Mouse (Mus musculus): Measurements from ENCODE around the gene Abhd12. TPM values are rescaled to one million over a fixed set of nuclear protein-coding genes. Genes with fewer than 3 reads are reported as not detected.

Gene Abhd12
- total and polyA plus RNA-seq, 3 experiments, result 17.2 to 24.5 (median 23.9) TPM

DNA sequence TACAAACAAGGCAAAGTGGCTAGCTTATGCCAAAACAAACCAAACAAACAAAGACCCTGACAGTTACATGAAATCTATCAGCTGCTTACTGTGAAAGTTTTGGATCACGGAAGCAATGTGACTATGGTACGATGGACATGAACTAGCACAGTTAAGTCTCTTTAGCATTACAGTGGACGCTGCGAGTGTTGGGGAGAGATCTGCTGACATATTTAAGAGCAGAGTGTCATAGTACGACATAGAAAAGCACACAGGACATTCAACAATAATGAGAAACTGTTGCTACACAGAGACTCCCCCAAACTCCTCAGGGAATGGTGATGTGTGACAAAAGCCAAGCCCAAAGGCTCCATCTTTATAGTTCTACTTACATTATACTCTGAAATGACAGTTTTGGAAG is 39.5 kb upstream of the Abhd12 start:
- ATAC-seq (ENCODE audit: extremely low read depth, insufficient number of reproducible peaks, low FRiP score, poor library complexity, severe bottlenecking) (no peak), DNase-seq (ENCODE audit: low spot score) (no peak)
- H3K9me3 ChIP-seq (replicated peaks), result no peaks in the 10 kb centered on the region
- TF ChIP-seq CTCF (IDR thresholded peaks at IDR 0.05; ENCODE audit: low read depth, low read length) (no peak), GATA1 (IDR thresholded peaks at IDR 0.05; ENCODE audit: borderline replicate concordance, low read length) (no peak), TAL1 (conservative IDR thresholded peaks at IDR 0.05; ENCODE audit: low read depth, low read length) (no peak), POLR2AphosphoS5 (IDR thresholded peaks at IDR 0.05; ENCODE audit: insufficient replicate concordance, low read depth, low read length) (no peak), GATA2 (IDR thresholded peaks at IDR 0.05; ENCODE audit: borderline replicate concordance, low read depth, low read length) (no peak)
- H3K36me3 ChIP-seq (replicated peaks), result peaks cover 23% of the 10 kb centered on the region
- no peaks in the 10 kb centered on the region for H3K27me3 ChIP-seq (ENCODE audit: insufficient read depth, low read length)
- no peaks in the 10 kb centered on the region for H3K4me1 ChIP-seq (ENCODE audit: insufficient read depth, low read depth, low read length)
- H3K4me3 ChIP-seq (ENCODE audit: low read depth, low read length), result no peak overlapping the region

DNA sequence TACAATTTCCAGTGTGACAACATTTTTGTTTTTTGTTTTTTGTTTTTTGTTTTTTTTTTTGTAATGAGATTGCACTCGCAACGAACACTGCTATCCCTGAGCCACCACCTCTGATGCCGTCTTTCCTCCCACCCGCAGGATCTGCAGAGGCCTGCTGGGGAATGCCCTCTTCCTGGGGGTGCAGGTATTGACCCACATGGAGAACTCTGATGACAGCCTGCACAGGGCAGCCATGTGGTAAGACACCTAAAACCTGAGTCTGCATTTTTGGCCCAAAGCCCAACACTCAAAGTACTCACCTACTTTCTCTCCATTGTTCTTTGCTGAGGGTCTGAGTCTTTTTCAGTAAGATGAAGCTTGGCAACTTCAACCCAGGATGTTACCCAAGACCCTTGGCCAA is 30.1 kb upstream of the Abhd12 start:
- TF ChIP-seq CTCF (IDR thresholded peaks at IDR 0.05; ENCODE audit: low read depth, low read length) (no peak), POLR2AphosphoS5 (IDR thresholded peaks at IDR 0.05; ENCODE audit: insufficient replicate concordance, low read depth, low read length) (no peak), TAL1 (conservative IDR thresholded peaks at IDR 0.05; ENCODE audit: low read depth, low read length) (no peak), GATA1 (IDR thresholded peaks at IDR 0.05; ENCODE audit: borderline replicate concordance, low read length) (no peak), GATA2 (IDR thresholded peaks at IDR 0.05; ENCODE audit: borderline replicate concordance, low read depth, low read length) (no peak)
- no peak for ATAC-seq (ENCODE audit: extremely low read depth, insufficient number of reproducible peaks, low FRiP score, poor library complexity, severe bottlenecking)
- H3K4me3 ChIP-seq (ENCODE audit: low read depth, low read length), result no peak overlapping the region
- peaks cover 64% of the 10 kb centered on the region for H3K36me3 ChIP-seq (replicated peaks)
- no peaks in the 10 kb centered on the region for H3K27me3 ChIP-seq (ENCODE audit: insufficient read depth, low read length)
- no peaks in the 10 kb centered on the region for H3K9me3 ChIP-seq (replicated peaks)
- H3K4me1 ChIP-seq (ENCODE audit: insufficient read depth, low read depth, low read length), result no peaks in the 10 kb centered on the region
- DNase-seq (ENCODE audit: low spot score), result no peak

DNA sequence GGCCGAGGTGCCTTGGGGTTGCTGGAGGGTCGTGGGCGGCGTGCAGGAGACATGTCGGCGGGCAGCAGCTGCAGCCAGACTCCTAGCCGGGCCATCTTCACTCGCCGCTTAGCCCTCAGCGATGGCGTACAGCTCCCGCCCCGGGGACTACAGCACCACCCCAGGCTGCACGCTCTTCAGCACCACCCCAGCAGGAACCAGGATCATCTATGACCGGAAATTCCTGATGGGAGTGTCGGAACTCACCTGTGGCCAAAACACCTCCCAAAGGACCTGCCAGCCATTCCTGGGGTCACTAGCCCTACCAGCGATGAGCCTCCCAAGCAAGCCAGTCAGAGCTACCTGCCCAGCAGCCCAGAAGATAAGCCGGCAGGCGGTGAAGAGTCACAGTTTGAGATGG is 28.9 kb upstream of the Abhd12 start:
- TF ChIP-seq POLR2AphosphoS5 (IDR thresholded peaks at IDR 0.05; ENCODE audit: insufficient replicate concordance, low read depth, low read length), result no peak
- TF ChIP-seq TAL1 (conservative IDR thresholded peaks at IDR 0.05; ENCODE audit: low read depth, low read length), result no peak
- TF ChIP-seq GATA2 (IDR thresholded peaks at IDR 0.05; ENCODE audit: borderline replicate concordance, low read depth, low read length), result no peak
- TF ChIP-seq CTCF (IDR thresholded peaks at IDR 0.05; ENCODE audit: low read depth, low read length), result no peak
- TF ChIP-seq GATA1 (IDR thresholded peaks at IDR 0.05; ENCODE audit: borderline replicate concordance, low read length), result no peak
- DNase-seq (ENCODE audit: low spot score), result no peak
- Histone ChIP-seq H3K9me3 (replicated peaks) (no peaks in the 10 kb centered on the region), H3K36me3 (replicated peaks) (peaks cover 73% of the 10 kb centered on the region), H3K27me3 (ENCODE audit: insufficient read depth, low read length) (no peaks in the 10 kb centered on the region), H3K4me1 (ENCODE audit: insufficient read depth, low read depth, low read length) (no peaks in the 10 kb centered on the region), H3K4me3 (ENCODE audit: low read depth, low read length) (no peak overlapping the region)
- ATAC-seq (ENCODE audit: extremely low read depth, insufficient number of reproducible peaks, low FRiP score, poor library complexity, severe bottlenecking), result no peak

DNA sequence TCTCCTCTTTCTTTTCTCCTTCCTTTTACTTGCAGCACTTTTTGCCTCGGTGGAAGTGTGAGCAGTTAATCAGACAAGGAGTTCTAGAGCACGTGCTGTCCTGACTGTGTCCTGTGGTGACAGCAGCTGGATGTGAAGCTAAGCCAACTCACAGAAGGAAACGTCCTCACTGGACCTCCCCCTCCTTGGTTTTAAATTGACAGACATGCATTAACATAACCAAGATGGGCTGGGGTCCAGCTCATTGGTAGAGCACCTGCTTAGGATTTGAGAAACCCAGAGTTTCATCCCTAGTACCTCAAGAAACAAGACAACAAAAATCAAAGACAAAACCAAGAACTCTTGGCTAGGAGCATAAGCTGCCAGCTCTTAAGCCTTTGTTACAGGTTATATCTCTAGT is 26.3 kb upstream of the Abhd12 start:
- DNase-seq (ENCODE audit: low spot score) (no peak), ATAC-seq (ENCODE audit: extremely low read depth, insufficient number of reproducible peaks, low FRiP score, poor library complexity, severe bottlenecking) (no peak)
- Histone ChIP-seq H3K36me3 (replicated peaks) (peaks cover 78% of the 10 kb centered on the region), H3K4me3 (ENCODE audit: low read depth, low read length) (no peak overlapping the region), H3K27me3 (ENCODE audit: insufficient read depth, low read length) (no peaks in the 10 kb centered on the region), H3K4me1 (ENCODE audit: insufficient read depth, low read depth, low read length) (no peaks in the 10 kb centered on the region), H3K9me3 (replicated peaks) (no peaks in the 10 kb centered on the region)
- TF ChIP-seq GATA2 (IDR thresholded peaks at IDR 0.05; ENCODE audit: borderline replicate concordance, low read depth, low read length), result no peak
- no peak for TF ChIP-seq TAL1 (conservative IDR thresholded peaks at IDR 0.05; ENCODE audit: low read depth, low read length)
- TF ChIP-seq CTCF (IDR thresholded peaks at IDR 0.05; ENCODE audit: low read depth, low read length), result no peak
- TF ChIP-seq GATA1 (IDR thresholded peaks at IDR 0.05; ENCODE audit: borderline replicate concordance, low read length), result no peak
- no peak for TF ChIP-seq POLR2AphosphoS5 (IDR thresholded peaks at IDR 0.05; ENCODE audit: insufficient replicate concordance, low read depth, low read length)

DNA sequence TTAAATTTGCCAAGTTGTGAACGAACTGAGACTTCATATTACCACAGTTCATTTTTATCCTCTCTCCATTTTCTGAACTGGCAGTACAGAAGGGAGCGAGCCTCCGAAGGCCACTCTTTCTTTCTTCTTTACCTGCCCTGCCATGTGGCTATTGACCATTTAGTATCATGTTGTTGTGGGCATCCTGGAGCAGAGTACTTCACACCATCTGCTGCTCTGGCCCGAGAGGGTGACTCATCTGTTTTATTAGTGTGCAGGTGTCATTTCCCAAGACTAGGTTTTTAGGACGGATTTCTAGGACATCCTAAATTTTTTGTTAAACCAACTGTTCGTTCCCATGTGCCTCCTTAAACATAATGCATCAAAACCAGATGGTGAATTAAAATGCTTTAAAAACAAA is 24.6 kb upstream of the Abhd12 start:
- TF ChIP-seq GATA1 (IDR thresholded peaks at IDR 0.05; ENCODE audit: borderline replicate concordance, low read length), result no peak
- TF ChIP-seq CTCF (IDR thresholded peaks at IDR 0.05; ENCODE audit: low read depth, low read length), result no peak
- no peak for TF ChIP-seq TAL1 (conservative IDR thresholded peaks at IDR 0.05; ENCODE audit: low read depth, low read length)
- no peak for TF ChIP-seq POLR2AphosphoS5 (IDR thresholded peaks at IDR 0.05; ENCODE audit: insufficient replicate concordance, low read depth, low read length)
- no peak for TF ChIP-seq GATA2 (IDR thresholded peaks at IDR 0.05; ENCODE audit: borderline replicate concordance, low read depth, low read length)
- no peak for ATAC-seq (ENCODE audit: extremely low read depth, insufficient number of reproducible peaks, low FRiP score, poor library complexity, severe bottlenecking)
- Histone ChIP-seq H3K27me3 (ENCODE audit: insufficient read depth, low read length) (no peaks in the 10 kb centered on the region), H3K4me3 (ENCODE audit: low read depth, low read length) (no peak overlapping the region), H3K36me3 (replicated peaks) (peaks cover 75% of the 10 kb centered on the region), H3K4me1 (ENCODE audit: insufficient read depth, low read depth, low read length) (no peaks in the 10 kb centered on the region), H3K9me3 (replicated peaks) (no peaks in the 10 kb centered on the region)
- DNase-seq (ENCODE audit: low spot score), result no peak

DNA sequence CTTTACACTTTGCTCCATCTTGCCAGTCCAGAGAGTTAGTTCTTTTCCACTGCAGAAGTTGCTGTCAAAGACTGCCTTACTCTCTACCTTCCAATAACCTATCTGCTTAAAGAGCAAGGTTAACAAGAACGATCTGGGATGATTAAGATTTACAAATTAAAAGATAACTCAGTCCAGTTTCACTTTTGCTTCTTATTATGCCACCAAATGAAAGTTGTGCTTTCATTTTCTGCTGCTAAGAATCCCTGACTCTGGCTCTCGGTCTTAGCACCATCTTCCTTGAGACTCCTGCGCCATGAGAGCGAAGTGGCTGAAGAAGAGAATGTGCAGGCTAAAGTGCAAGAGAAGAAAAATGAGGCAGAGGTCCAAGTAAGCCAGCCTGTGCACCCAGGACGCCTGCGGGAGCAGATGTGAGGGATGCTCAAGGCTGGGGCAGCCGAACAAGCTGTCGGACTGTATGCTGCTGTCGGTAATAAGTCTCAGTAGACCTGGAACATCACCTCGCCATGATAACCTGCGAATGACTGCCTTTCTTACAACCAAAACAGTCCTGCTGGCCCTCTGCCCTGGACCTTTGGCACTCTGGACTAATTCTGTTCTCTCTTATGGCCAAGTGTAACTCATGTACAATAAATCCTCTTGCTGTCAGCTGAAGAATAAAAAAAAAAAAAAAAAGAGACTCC is 22.6 kb upstream of the Abhd12 start:
- H3K4me1 ChIP-seq (ENCODE audit: insufficient read depth, low read depth, low read length), result no peaks in the 10 kb centered on the region
- no peak for TF ChIP-seq GATA2 (IDR thresholded peaks at IDR 0.05; ENCODE audit: borderline replicate concordance, low read depth, low read length)
- no peak for TF ChIP-seq GATA1 (IDR thresholded peaks at IDR 0.05; ENCODE audit: borderline replicate concordance, low read length)
- TF ChIP-seq CTCF (IDR thresholded peaks at IDR 0.05; ENCODE audit: low read depth, low read length), result no peak
- no peak for TF ChIP-seq TAL1 (conservative IDR thresholded peaks at IDR 0.05; ENCODE audit: low read depth, low read length)
- TF ChIP-seq POLR2AphosphoS5 (IDR thresholded peaks at IDR 0.05; ENCODE audit: insufficient replicate concordance, low read depth, low read length), result no peak
- H3K27me3 ChIP-seq (ENCODE audit: insufficient read depth, low read length), result no peaks in the 10 kb centered on the region
- peaks cover 74% of the 10 kb centered on the region for H3K36me3 ChIP-seq (replicated peaks)
- DNase-seq (ENCODE audit: low spot score) (no peak), ATAC-seq (ENCODE audit: extremely low read depth, insufficient number of reproducible peaks, low FRiP score, poor library complexity, severe bottlenecking) (no peak)
- H3K9me3 ChIP-seq (replicated peaks), result no peaks in the 10 kb centered on the region
- H3K4me3 ChIP-seq (ENCODE audit: low read depth, low read length), result no peak overlapping the region
